Mouse (Mus musculus) B cell, adult (primary cell): ENCODE data around the gene Wnt10a. TPM values are rescaled to one million over a fixed set of nuclear protein-coding genes. Genes with fewer than 3 reads are reported as not detected.

Source experiments
- total RNA-seq: library from RNA; stranded (reverse); gene quantifications from 4 replicates; pipeline ENCODE4 v1.2.4, GENCODE M21; 2023; ENCODE audit not compliant: inconsistent age

Gene Wnt10a
- 1.8 to 4.4 TPM (median 2.2 TPM) in 4 replicates for total RNA-seq

GRCm38 (mm10) chr1:74791249-74791648 lies at the start of gene Wnt10a:
Gene Wnt10a (plus strand): TSS chr1:74791516.

GRCm38 (mm10) chr1:74748643-74749271 lies 42.6 kb upstream of the Wnt10a start, which contains the start of gene Prkag3:
Gene Prkag3 (minus strand): TSS chr1:74749221.

GRCm38 (mm10) chr1:74771845-74771930 lies 19.6 kb upstream of the Wnt10a start, which contains the start of gene Wnt6:
Gene Wnt6 (plus strand): TSS chr1:74771892.

Other genes with a start within 250 kb of the Wnt10a start
- 0.64 to 0.81 TPM in 2 of 4 replicates, not detected in the others for gene Plcd4, start 248.6 kb upstream of the Wnt10a start, total RNA-seq
- 29.9 to 43.8 TPM (median 37.0 TPM) in 4 replicates for gene Usp37, start 247.2 kb upstream of the Wnt10a start, total RNA-seq
- gene Zfp142, start 203.3 kb upstream of the Wnt10a start, total RNA-seq, result 43.3 to 47.0 TPM (median 45.1 TPM) in 4 replicates
- 8.0 to 9.6 TPM (median 8.6 TPM) in 4 replicates for gene Bcs1l, start 203.2 kb upstream of the Wnt10a start, total RNA-seq
- 56.0 to 65.0 TPM (median 61.9 TPM) in 4 replicates for gene Rnf25, start 190.1 kb upstream of the Wnt10a start, total RNA-seq
- 0.39 to 1.3 TPM (median 1.3 TPM) in 3 of 4 replicates, not detected in the other for gene Stk36, start 190.1 kb upstream of the Wnt10a start, total RNA-seq
- 43.9 to 51.5 TPM (median 45.4 TPM) in 4 replicates for gene Ttll4, start 129.8 kb upstream of the Wnt10a start, total RNA-seq
- 11.3 to 15.0 TPM (median 12.6 TPM) in 4 replicates for gene Cyp27a1, start 77.9 kb upstream of the Wnt10a start, total RNA-seq
- 0.29 TPM in 1 of 4 replicates, not detected in the others for gene Prkag3, start 42.3 kb upstream of the Wnt10a start, total RNA-seq
- gene Wnt6, start 19.6 kb upstream of the Wnt10a start, total RNA-seq, result 0.48 TPM in 1 of 4 replicates, not detected in the others
- not detected in 4 replicates for gene Cdk5r2, start 63.4 kb downstream of the Wnt10a start, total RNA-seq
- not detected in 4 replicates for gene Fev, start 93.9 kb downstream of the Wnt10a start, total RNA-seq
- not detected in 4 replicates for gene Cryba2, start 101.6 kb downstream of the Wnt10a start, total RNA-seq
- not detected in 4 replicates for gene Cfap65, start 144.1 kb downstream of the Wnt10a start, total RNA-seq
- 0.32 to 0.60 TPM (median 0.48 TPM) in 3 of 4 replicates, not detected in the other for gene Ihh, start 160.2 kb downstream of the Wnt10a start, total RNA-seq